Mouse (Mus musculus) limb, embryonic 10.5 days (tissue): Measurements from ENCODE around the gene Hecw2. TPM values are rescaled to one million over a fixed set of nuclear protein-coding genes. Genes with fewer than 3 reads are reported as not detected.

Experiments
- DNase-seq: peaks from one replicate; pipeline ENCODE4 v3.0.0-alpha.2; 2017; ENCODE audit warnings: low spot score
- H3K27ac ChIP-seq: fragments of 300-500 bp; sonication (generic); 2 replicates; pipeline ENCODE4 v1.5.1; 2016; ENCODE audit warnings: mild to moderate bottlenecking
- H3K27me3 ChIP-seq: fragments of 300-500 bp; sonication (generic); 2 replicates; pipeline ENCODE4 v1.6.1; 2016; ENCODE audit warnings: low read depth, mild to moderate bottlenecking; ENCODE audit not compliant: poor library complexity, severe bottlenecking
- H3K36me3 ChIP-seq: fragments of 300-500 bp; sonication (generic); 2 replicates; pipeline ENCODE4 v1.6.1; 2016; ENCODE audit warnings: mild to moderate bottlenecking, moderate library complexity
- H3K4me1 ChIP-seq: fragments of 300-500 bp; sonication (generic); 2 replicates; pipeline ENCODE4 v1.6.1; 2016
- H3K4me3 ChIP-seq: fragments of 300-500 bp; sonication (generic); 2 replicates; pipeline ENCODE4 v1.5.1; 2016; ENCODE audit warnings: mild to moderate bottlenecking, moderate library complexity
- H3K9me3 ChIP-seq: fragments of 300-500 bp; sonication (generic); replicated peaks from 2 replicates; pipeline ENCODE4 v1.6.1; 2016; ENCODE audit warnings: mild to moderate bottlenecking
- WGBS: fragments of 180-500 bp; shearing (Covaris S2); methylation state at CpG from one replicate; pipeline ENCODE4 v1.1.7; 2016; 5-methylcytosine and 5-hydroxymethylcytosine counted together
- polyA plus RNA-seq: library from polyadenylated mRNA; unstranded; fragments of >200 nt; fragmentation: Nextera tagmentation; extraction: Ambion mirVana; gene quantifications from 2 replicates; pipeline ENCODE4 v1.2.1, GENCODE M21; 2016

The Hecw2 gene
- polyA plus RNA-seq, 1 experiment from 2014 or later = 2.5 TPM

GRCm38 (mm10) chr1:53794279-53794678 is 400.7 kb downstream of the Hecw2 start:
- H3K9me3 ChIP-seq = no peaks in the 10 kb centered on the region
- H3K27me3 ChIP-seq = no peaks in the 10 kb centered on the region
- no peaks in the 10 kb centered on the region for H3K4me1 ChIP-seq
- no peak for DNase-seq
- H3K4me3 ChIP-seq = no peak overlapping the region
- H3K27ac ChIP-seq = no peak overlapping the region
- 83% methylated on average over 2 of the region's 2 CpGs for WGBS
- H3K36me3 ChIP-seq = no peaks in the 10 kb centered on the region

- no peak for DNase-seq
Observed at GRCm38 (mm10) chr1:53791343-53791742, 403.6 kb downstream of the Hecw2 start.

GRCm38 (mm10) chr1:53784721-53785418 is 410.1 kb downstream of the Hecw2 start, which contains the start of gene Stk17b:
TSS of gene Stk17b (minus strand) at chr1:53785224.
- Histone ChIP-seq H3K4me3 (peak within 1 kb of the TSS; percentile 86), H3K9me3 (no peaks in the 10 kb centered on the region), H3K36me3 (no peaks in the 10 kb centered on the region), H3K4me1 (0 out of 2 replicates have a peak, but pooled peaks cover 2% of the 10 kb centered on the region), H3K27ac (peak within 1 kb of the TSS; percentile 92), H3K27me3 (no peaks in the 10 kb centered on the region)
- DNase-seq = peak; percentile 95
- under 1% methylated on average over 75 of the region's 81 CpGs for whole genome bisulfite sequencing

More at GRCm38 (mm10) chr1:53791343-53791742, 403.6 kb downstream of the Hecw2 start:
- 95% methylated on average over 2 of the region's 2 CpGs for WGBS
- Histone ChIP-seq H3K4me1 (no peaks in the 10 kb centered on the region), H3K27me3 (no peaks in the 10 kb centered on the region), H3K27ac (no peak overlapping the region), H3K9me3 (no peaks in the 10 kb centered on the region), H3K4me3 (no peak overlapping the region), H3K36me3 (no peaks in the 10 kb centered on the region)

- H3K4me3 ChIP-seq = peak overlapping the region; percentile 86
- peak overlapping the region; percentile 92 for H3K27ac ChIP-seq
- WGBS = under 1% methylated on average over 17 of the region's 17 CpGs
- no peaks in the 10 kb centered on the region for H3K27me3 ChIP-seq
- no peaks in the 10 kb centered on the region for H3K36me3 ChIP-seq
- 0 out of 2 replicates have a peak, but pooled peaks cover 2% of the 10 kb centered on the region for H3K4me1 ChIP-seq
- H3K9me3 ChIP-seq = no peaks in the 10 kb centered on the region
- DNase-seq = no peak
Observed at GRCm38 (mm10) chr1:53784291-53784720, 410.7 kb downstream of the Hecw2 start.

GRCm38 (mm10) chr1:53782956-53783355 is 412.0 kb downstream of the Hecw2 start:
- WGBS = 98% methylated on average over 1 of the region's 1 CpGs
- no peak for DNase-seq
- H3K4me3 ChIP-seq = no peak overlapping the region

GRCm38 (mm10) chr1:53782079-53782478 is 412.9 kb downstream of the Hecw2 start:
- WGBS = 88% methylated on average over 3 of the region's 3 CpGs
- Histone ChIP-seq H3K4me3 (no peak overlapping the region), H3K27me3 (no peaks in the 10 kb centered on the region), H3K4me1 (0 out of 2 replicates have a peak, but pooled peaks cover 2% of the 10 kb centered on the region), H3K36me3 (no peaks in the 10 kb centered on the region), H3K9me3 (no peaks in the 10 kb centered on the region), H3K27ac (no peak overlapping the region)
- no peak for DNase-seq

More at GRCm38 (mm10) chr1:53782956-53783355, 412.0 kb downstream of the Hecw2 start:
- Histone ChIP-seq H3K4me1 (0 out of 2 replicates have a peak, but pooled peaks cover 2% of the 10 kb centered on the region), H3K9me3 (no peaks in the 10 kb centered on the region), H3K36me3 (no peaks in the 10 kb centered on the region), H3K27me3 (no peaks in the 10 kb centered on the region), H3K27ac (no peak overlapping the region)

GRCm38 (mm10) chr1:53781311-53781710 is 413.7 kb downstream of the Hecw2 start:
- H3K9me3 ChIP-seq = no peaks in the 10 kb centered on the region
- DNase-seq = no peak
- H3K4me1 ChIP-seq = 0 out of 2 replicates have a peak, but pooled peaks cover 2% of the 10 kb centered on the region
- no peak overlapping the region for H3K27ac ChIP-seq
- no peaks in the 10 kb centered on the region for H3K27me3 ChIP-seq
- no peaks in the 10 kb centered on the region for H3K36me3 ChIP-seq
- WGBS = 88% methylated on average over 1 of the region's 1 CpGs
- H3K4me3 ChIP-seq = no peak overlapping the region

- 95% methylated on average over 7 of the region's 7 CpGs for WGBS
- no peaks in the 10 kb centered on the region for H3K36me3 ChIP-seq
- H3K27ac ChIP-seq = no peak overlapping the region
- H3K4me1 ChIP-seq = no peaks in the 10 kb centered on the region
- H3K9me3 ChIP-seq = no peaks in the 10 kb centered on the region
- no peaks in the 10 kb centered on the region for H3K27me3 ChIP-seq
- no peak overlapping the region for H3K4me3 ChIP-seq
- no peak for DNase-seq
Observed at GRCm38 (mm10) chr1:53776176-53776905, 418.6 kb downstream of the Hecw2 start.

- H3K27ac ChIP-seq = no peak overlapping the region
- no peak overlapping the region for H3K4me3 ChIP-seq
- H3K9me3 ChIP-seq = no peaks in the 10 kb centered on the region
- 94% methylated on average over 2 of the region's 2 CpGs for WGBS
- DNase-seq = no peak
- no peaks in the 10 kb centered on the region for H3K27me3 ChIP-seq
- H3K36me3 ChIP-seq = no peaks in the 10 kb centered on the region
- no peaks in the 10 kb centered on the region for H3K4me1 ChIP-seq
Observed at GRCm38 (mm10) chr1:53775545-53775944, 419.4 kb downstream of the Hecw2 start.

- Histone ChIP-seq H3K9me3 (no peaks in the 10 kb centered on the region), H3K27me3 (no peaks in the 10 kb centered on the region), H3K27ac (no peak overlapping the region), H3K4me1 (no peaks in the 10 kb centered on the region), H3K36me3 (no peaks in the 10 kb centered on the region), H3K4me3 (no peak overlapping the region)
- DNase-seq = no peak
- 92% methylated on average over 6 of the region's 6 CpGs for WGBS
Observed at GRCm38 (mm10) chr1:53775036-53775435, 419.9 kb downstream of the Hecw2 start.

- no peak for DNase-seq
- Histone ChIP-seq H3K4me1 (no peaks in the 10 kb centered on the region), H3K27ac (no peak overlapping the region), H3K9me3 (no peaks in the 10 kb centered on the region), H3K36me3 (no peaks in the 10 kb centered on the region), H3K27me3 (no peaks in the 10 kb centered on the region), H3K4me3 (no peak overlapping the region)
- WGBS = 90% methylated on average over 3 of the region's 3 CpGs
Observed at GRCm38 (mm10) chr1:53774571-53774970, 420.4 kb downstream of the Hecw2 start.

- DNase-seq = no peak
- H3K27me3 ChIP-seq = no peaks in the 10 kb centered on the region
- no peak overlapping the region for H3K27ac ChIP-seq
- no peaks in the 10 kb centered on the region for H3K36me3 ChIP-seq
- no peak overlapping the region for H3K4me3 ChIP-seq
- H3K4me1 ChIP-seq = no peaks in the 10 kb centered on the region
- WGBS = 79% methylated on average over 6 of the region's 6 CpGs
- H3K9me3 ChIP-seq = no peaks in the 10 kb centered on the region
Observed at GRCm38 (mm10) chr1:53773994-53774393, 421.0 kb downstream of the Hecw2 start.

GRCm38 (mm10) chr1:53772967-53773366 is 422.0 kb downstream of the Hecw2 start:
- 95% methylated on average over 3 of the region's 3 CpGs for WGBS
- no peak for DNase-seq
- H3K36me3 ChIP-seq = no peaks in the 10 kb centered on the region
- no peak overlapping the region for H3K4me3 ChIP-seq
- H3K27ac ChIP-seq = no peak overlapping the region
- H3K27me3 ChIP-seq = no peaks in the 10 kb centered on the region
- no peaks in the 10 kb centered on the region for H3K9me3 ChIP-seq
- no peaks in the 10 kb centered on the region for H3K4me1 ChIP-seq
